Mouse (Mus musculus) retina, embryonic 14.5 days (tissue): ENCODE data around the gene Zc3h18.

Experiments
- DNase-seq: peaks from one replicate; pipeline ENCODE4 v3.0.0-alpha.2; 2015; ENCODE audit warnings: low spot score

The Zc3h18 gene

DNA sequence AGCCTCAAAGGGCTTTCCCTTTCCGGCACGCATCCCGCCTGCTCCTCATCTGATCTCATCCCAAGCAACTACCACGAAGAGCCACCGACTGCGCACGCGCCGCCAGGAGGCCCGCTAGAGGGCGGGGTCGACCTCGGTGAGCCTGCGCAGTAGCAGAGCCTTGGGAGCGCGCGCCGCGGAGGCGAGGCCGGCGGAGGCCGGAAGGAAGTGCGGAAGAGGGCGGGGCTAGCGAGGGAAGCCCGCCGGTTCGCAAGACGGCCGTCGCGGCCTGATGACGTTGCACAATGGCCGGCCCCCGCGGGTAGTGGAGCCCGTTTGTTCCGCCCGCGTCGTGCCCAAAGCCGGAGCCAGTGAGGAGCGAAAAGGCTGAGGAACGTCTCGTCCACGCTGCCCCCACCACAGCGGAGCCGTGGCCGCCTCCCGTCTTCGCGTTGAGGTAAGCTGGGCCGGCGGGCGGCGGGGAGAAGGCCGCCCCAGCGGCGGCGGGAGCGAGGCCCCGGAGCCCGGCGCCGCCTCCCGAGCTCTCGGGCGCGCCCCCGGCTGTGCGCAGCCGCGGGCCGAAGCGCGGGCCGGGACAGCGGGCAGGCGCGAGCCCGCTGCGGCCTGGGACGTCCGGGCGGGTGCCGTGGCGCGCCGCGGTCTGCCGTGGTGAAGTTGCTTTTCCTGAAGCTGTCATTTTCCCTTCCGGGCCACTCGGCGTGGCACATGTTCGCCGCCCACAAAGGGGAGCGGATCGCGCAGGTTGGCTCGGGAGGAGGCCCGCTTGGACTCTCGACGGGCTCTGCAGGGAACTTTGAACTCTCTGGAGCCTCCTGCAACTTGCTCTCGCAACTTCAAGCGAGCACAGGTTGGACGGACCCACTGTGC lies at the start of gene Zc3h18:
Zc3h18 (plus strand) TSS at position 245 of the 867 bp plus-strand sequence.
- peak; percentile 99 for DNase-seq

DNA sequence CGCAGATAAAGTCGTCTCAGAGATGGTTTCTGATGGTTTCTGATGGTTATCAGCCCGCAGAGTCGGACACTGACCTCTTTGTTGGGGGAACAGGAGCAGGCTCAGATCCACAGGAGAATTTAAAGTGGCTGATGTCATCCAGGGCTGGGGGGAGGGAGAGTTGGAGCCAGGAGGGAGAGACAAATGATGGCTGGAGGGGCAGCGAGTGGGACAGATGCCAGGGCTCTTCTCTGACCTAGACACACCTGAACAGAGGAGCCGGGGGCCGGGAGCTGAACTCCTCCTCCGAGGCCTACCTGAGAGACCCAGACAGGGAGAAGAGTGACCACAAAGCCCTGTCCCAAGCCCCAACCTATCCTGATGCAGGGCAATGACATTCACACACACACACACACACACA lies 47.3 kb upstream of the Zc3h18 start:
- DNase-seq, result no peak

GRCm38 (mm10) chr8:122329553-122330239 lies 46.7 kb upstream of the Zc3h18 start:
- no peak for DNase-seq

- no peak for DNase-seq
These were observed 45.8 kb upstream of the Zc3h18 start for GRCm38 (mm10) chr8:122330446-122331133.

DNA sequence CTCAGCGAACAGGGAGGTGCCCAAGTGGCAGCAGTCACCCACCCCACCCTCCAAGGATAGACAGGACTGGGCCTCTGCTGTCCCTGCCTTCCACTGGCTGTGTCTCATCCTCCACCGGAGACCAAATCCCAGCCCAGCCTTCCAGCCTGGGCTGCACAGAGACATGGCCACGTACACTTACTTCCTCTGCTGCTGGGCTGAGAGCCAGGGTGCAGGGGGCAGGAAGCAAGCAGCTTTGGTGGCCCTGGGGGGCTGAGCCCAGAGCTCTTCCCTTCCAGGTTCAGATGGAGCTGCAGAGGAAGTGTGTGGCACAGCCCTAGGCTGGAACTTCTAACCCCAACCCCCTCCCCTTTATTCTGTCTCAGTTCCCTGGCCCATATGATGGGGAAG lies 45.3 kb upstream of the Zc3h18 start:
- no peak for DNase-seq

DNA sequence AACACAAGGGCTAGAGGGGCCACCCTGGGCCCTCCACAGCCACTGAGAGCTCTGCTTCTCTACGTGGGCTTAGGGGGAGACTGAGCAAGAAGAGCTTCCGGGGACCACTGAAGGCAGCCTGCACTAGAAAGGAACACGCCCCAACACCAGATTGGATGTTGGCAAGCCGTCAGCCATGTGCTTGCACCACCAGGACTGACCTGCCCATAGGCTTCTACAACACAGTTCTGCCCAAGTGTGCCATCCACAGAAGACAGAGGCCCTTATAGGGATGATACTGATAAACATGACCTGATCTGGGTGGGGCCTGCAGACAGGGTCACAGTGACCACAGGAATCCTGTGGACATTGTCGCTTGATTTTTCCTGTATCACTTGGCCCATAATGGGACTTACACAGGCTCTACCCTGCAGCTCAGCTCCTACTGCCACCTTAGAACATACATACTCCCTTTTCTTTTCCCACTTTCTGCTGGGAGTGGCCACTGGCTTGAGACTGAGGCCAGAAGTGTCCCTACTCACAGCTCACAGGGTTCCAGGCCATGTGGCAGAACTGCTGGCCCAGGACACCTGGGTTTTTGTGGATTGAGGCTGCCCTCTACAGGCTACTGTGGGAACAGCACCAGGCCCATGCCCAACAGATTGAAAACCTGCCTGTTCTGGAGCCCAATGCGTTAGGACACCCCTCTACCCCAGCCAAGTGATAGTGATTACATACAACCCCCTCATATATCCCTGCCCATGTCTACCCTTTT lies 43.5 kb upstream of the Zc3h18 start:
- DNase-seq, result peak; percentile 90

GRCm38 (mm10) chr8:122333531-122333930 lies 42.9 kb upstream of the Zc3h18 start:
- no peak for DNase-seq

- no peak for DNase-seq
These were observed 41.5 kb upstream of the Zc3h18 start for GRCm38 (mm10) chr8:122334791-122335490.

DNA sequence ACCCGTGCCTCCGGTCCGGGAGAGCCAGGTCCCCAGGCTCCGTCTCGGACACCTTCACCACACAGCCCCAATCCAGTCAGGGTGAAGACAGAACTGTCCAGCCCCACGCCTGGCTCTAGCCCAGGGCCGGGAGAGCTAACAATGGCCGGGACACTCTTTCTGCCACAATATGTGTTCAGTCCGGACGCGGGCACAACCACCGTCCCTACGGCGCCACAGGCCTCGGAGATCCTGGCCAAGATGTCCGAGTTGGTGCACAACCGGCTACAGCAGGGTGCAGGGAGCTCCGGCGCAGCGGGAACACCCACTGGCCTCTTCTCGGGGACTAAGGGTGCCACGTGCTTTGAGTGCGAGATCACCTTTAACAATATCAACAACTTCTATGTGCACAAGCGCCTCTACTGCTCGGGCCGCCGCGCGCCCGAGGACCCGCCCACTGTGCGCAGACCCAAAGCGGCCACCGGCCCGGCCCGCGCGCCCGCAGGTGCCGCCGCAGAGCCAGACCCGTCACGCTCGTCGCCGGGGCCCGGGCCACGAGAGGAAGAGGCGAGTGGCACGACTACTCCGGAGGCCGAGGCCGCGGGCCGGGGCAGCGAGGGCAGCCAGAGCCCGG lies 40.7 kb upstream of the Zc3h18 start:
- no peak for DNase-seq

GRCm38 (mm10) chr8:122336251-122336910 lies 40.0 kb upstream of the Zc3h18 start:
- DNase-seq, result peak; percentile 77

- DNase-seq, result no peak
These were observed 37.6 kb upstream of the Zc3h18 start for GRCm38 (mm10) chr8:122338852-122339251.

DNA sequence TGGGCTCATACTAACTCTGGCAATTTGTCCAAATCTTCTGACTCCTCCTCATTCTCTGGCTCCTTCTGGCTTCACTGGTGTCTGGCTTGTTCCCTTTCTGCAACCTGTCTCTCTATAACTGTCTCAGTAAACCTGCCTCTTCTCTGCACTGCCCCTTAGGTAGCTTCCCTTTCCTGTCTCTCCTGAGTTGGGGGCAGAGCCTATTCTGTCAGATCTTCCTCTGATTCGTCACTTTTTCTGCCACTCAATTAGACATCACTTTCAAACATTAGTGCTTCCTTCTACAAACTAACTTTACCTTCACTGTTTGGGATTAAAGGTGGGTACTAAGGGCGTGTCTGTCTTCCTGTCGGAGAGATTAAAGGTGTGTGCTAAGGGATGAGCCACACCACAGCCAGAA lies 35.6 kb upstream of the Zc3h18 start:
- DNase-seq, result no peak

- no peak for DNase-seq
These were observed 34.6 kb upstream of the Zc3h18 start for GRCm38 (mm10) chr8:122341790-122342189.

DNA sequence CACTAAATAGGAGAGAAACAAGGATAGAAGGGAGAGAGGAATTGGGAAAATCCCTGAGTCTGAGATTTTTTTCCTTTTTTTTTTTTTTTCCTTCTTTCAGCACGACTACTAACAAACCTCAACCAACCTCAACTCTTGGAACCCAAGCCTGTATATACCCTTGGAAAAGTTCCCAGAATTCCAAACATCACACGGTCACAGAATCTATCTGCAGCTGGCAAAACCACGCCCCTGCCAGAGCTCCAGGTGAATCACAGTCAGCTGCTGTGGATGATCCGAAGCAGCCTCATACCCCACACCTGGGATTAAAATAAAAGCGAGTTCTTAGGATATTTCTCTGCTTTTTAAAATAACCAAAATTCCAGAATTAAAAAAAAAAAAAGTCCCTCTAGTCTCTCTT lies 34.0 kb upstream of the Zc3h18 start:
- no peak for DNase-seq

GRCm38 (mm10) chr8:122342806-122343209 lies 33.6 kb upstream of the Zc3h18 start:
- peak; percentile 27 for DNase-seq

DNA sequence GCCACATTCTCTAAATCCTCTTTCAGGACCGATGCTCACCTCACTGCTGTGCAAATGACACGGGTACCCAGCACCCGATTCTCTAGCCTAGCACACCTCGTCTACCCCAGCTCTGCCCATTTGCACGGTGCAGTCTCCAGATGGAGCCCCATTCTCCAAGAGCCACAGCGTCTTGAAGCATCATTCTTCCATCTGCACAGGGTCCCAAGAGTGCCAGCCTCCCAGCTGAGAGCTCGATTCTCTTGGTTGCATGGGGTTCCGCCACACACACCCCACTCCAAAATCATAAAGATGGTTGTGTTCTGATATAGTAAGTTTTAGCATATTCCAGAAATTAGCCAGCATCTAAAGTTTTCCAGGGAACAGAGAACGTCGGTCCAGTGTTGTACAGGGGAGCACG lies 33.1 kb upstream of the Zc3h18 start:
- DNase-seq, result no peak

- peak; percentile 42 for DNase-seq
These were observed 32.7 kb upstream of the Zc3h18 start for GRCm38 (mm10) chr8:122343758-122344157.

GRCm38 (mm10) chr8:122344219-122344618 lies 32.2 kb upstream of the Zc3h18 start:
- DNase-seq, result no peak

- DNase-seq, result no peak
These were observed 31.0 kb upstream of the Zc3h18 start for GRCm38 (mm10) chr8:122345181-122346095.
